Mouse (Mus musculus): ENCODE measurements around the gene Aox2.

GRCm38 (mm10) chr1:58296278-58296677 is 18.2 kb downstream of the Aox2 start:
- TF ChIP-seq CTCF (IDR thresholded peaks at IDR 0.05) (peak; percentile 92), EP300 (IDR thresholded peaks at IDR 0.05) (no peak)

Measured in lung, postnatal 0 days (tissue).